Mouse (Mus musculus) frontal cortex, postnatal 25 days (tissue): ENCODE results near the gene Gnai2.

Experiments used
- DNase-seq, 2 experiments: peaks; one replicate each; pipeline ENCODE4 v3.0.0; 2022; ENCODE audit warnings: low spot score in 2 of 2

Gnai2 gene

GRCm38 (mm10) chr9:107658096-107658495, 22.9 kb upstream of the Gnai2 start:
- no peak for DNase-seq

GRCm38 (mm10) chr9:107657144-107657543, 22.0 kb upstream of the Gnai2 start:
- no peak for DNase-seq

GRCm38 (mm10) chr9:107654585-107654984, 19.4 kb upstream of the Gnai2 start:
- no peak for DNase-seq

GRCm38 (mm10) chr9:107653474-107653873, 18.3 kb upstream of the Gnai2 start:
- DNase-seq, result no peak

- no peak for DNase-seq
These were observed 15.7 kb upstream of the Gnai2 start for GRCm38 (mm10) chr9:107650708-107651481.

GRCm38 (mm10) chr9:107650225-107650624, 15.1 kb upstream of the Gnai2 start:
- no peak for DNase-seq

- no peak for DNase-seq
These were observed 13.6 kb upstream of the Gnai2 start for GRCm38 (mm10) chr9:107648767-107649166.

- DNase-seq, result no peak
These were observed 11.8 kb upstream of the Gnai2 start for GRCm38 (mm10) chr9:107646975-107647374.

- peak; percentile 57 to 65 for DNase-seq
These were observed 10.4 kb upstream of the Gnai2 start for GRCm38 (mm10) chr9:107645577-107645976.

- no peak for DNase-seq
These were observed 10.0 kb upstream of the Gnai2 start for GRCm38 (mm10) chr9:107645153-107645510.

GRCm38 (mm10) chr9:107644495-107645152, 9.5 kb upstream of the Gnai2 start:
- DNase-seq, result peak; percentile 85 to 88

- no peak for DNase-seq
These were observed 8.5 kb upstream of the Gnai2 start for GRCm38 (mm10) chr9:107643544-107644214.

- DNase-seq, result no peak
These were observed 6.5 kb upstream of the Gnai2 start for GRCm38 (mm10) chr9:107641666-107642065.

- DNase-seq, result no peak
These were observed 5.1 kb upstream of the Gnai2 start for GRCm38 (mm10) chr9:107640257-107640772.

GRCm38 (mm10) chr9:107637070-107637469, 1.9 kb upstream of the Gnai2 start:
- DNase-seq, result no peak

- no peak for DNase-seq
These were observed 525 bp downstream of the Gnai2 start for GRCm38 (mm10) chr9:107634406-107635278.

GRCm38 (mm10) chr9:107633661-107634405, 1.3 kb downstream of the Gnai2 start:
- peak in 1 of 2 experiments; percentile 39 for DNase-seq

GRCm38 (mm10) chr9:107633091-107633660, 2.0 kb downstream of the Gnai2 start:
- peak; percentile 58 to 67 for DNase-seq

- no peak for DNase-seq
These were observed 2.7 kb downstream of the Gnai2 start for GRCm38 (mm10) chr9:107632478-107632877.

- DNase-seq, result no peak
These were observed 3.3 kb downstream of the Gnai2 start for GRCm38 (mm10) chr9:107631861-107632260.
